Mouse (Mus musculus) liver, adult (tissue): ENCODE results near the gene Hcst.
A peak's percentile ranks its signal among the peaks of the same experiment; 100 is the strongest.

ENCODE experiments used
- GATA4 ChIP-seq: IDR thresholded peaks from 2 replicates; pipeline ENCODE4 v1.6.1; 2014; ENCODE audit warnings: mild to moderate bottlenecking, low read length; ENCODE audit not compliant: insufficient replicate concordance

The Hcst gene

DNA sequence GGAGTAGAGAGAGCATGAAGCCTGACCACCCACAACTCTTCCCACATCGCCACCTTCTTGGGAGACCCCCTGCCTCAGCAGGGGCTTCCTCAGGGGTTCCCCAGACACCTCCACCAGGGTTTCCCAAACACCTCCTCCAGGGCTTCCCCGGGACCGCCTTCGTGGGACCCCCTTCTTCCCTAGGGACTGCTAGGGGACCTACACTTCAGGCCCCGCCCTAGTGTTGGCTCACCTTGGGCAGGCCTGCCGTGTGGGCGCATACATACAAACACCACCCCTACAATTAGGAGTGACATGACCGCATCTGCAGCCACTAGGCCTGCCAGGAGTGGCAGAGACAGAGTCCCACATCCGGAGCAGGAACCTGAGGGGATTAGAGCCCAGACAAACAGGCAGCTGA, 1.8 kb downstream of the Hcst start:
- TF ChIP-seq GATA4: no peak

GRCm38 (mm10) chr7:30413596-30413995, 6.1 kb downstream of the Hcst start, which contains the start of gene Tyrobp:
Gene Tyrobp, plus strand, starts transcription at chr7:30413760.
- no peak for TF ChIP-seq GATA4

DNA sequence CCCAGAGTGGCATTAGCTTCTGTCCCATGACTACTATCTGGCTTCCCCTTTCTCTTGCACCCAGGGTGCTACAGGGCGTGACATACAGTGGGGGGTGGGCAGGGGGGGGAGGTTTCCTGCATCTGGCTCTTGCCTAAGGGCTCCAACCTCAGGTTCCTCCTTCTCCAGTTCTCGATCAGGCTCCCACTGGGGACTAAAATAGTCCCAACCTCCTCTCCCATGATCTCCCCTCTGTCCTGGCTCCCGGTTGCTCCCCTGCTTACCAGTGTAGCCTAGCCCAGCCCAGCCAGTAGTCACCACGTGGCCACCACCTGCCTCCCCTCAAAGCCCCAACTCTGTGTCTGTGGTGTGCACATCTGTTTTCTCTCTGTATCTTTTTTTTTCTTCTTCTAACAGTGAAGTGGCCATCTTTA, 6.9 kb downstream of the Hcst start:
- no peak for TF ChIP-seq GATA4

GRCm38 (mm10) chr7:30411023-30411422, 8.6 kb downstream of the Hcst start:
- no peak for TF ChIP-seq GATA4

GRCm38 (mm10) chr7:30409789-30410188, 9.9 kb downstream of the Hcst start:
- no peak for TF ChIP-seq GATA4

GRCm38 (mm10) chr7:30408639-30409038, 11.0 kb downstream of the Hcst start:
- no peak for TF ChIP-seq GATA4

DNA sequence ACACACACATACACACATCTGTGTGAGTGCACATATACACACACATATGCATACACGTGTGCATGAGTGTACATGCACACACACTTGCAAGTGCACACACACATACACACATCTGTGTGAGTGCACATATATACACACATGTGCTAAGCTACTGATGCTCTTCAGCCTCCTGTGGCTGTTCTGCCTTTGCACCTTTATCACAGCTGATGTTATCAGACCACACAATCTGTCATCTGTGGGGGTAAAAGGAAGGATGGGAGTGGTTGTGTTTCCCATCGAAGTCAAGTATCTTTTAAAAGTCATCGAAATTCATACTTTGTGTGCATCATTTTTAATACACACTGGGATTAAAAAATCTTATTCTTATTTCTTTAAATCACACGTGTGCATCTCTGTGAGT, 17.3 kb downstream of the Hcst start:
- TF ChIP-seq GATA4: no peak

GRCm38 (mm10) chr7:30399671-30400070, 20.0 kb downstream of the Hcst start:
- TF ChIP-seq GATA4: no peak

GRCm38 (mm10) chr7:30394871-30395270, 24.8 kb downstream of the Hcst start:
- TF ChIP-seq GATA4: no peak

DNA sequence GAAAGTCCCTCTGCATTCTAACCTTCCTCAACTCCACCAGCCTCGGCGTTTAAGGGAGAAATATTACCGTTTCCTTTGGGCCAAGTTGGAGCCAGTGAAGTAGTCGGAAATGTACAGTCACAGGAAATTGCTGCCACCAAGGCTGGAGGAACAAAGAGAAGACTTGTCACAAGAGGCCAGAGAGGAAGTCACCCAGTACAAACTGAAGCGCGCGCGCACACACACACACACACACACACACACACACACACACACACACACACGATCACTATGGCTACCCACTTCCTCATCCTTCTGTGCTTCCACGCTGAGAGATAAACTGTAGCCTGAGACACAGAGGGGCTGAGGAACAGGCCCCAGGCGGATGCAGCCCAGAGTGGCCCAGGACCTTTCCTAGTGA, 25.3 kb downstream of the Hcst start:
- TF ChIP-seq GATA4: peak; percentile 78

- no peak for TF ChIP-seq GATA4
Measured at GRCm38 (mm10) chr7:30393631-30394030, 26.0 kb downstream of the Hcst start.

GRCm38 (mm10) chr7:30392746-30393520, 26.7 kb downstream of the Hcst start:
- no peak for TF ChIP-seq GATA4

- no peak for TF ChIP-seq GATA4
Measured at GRCm38 (mm10) chr7:30384106-30384505, 35.5 kb downstream of the Hcst start.

DNA sequence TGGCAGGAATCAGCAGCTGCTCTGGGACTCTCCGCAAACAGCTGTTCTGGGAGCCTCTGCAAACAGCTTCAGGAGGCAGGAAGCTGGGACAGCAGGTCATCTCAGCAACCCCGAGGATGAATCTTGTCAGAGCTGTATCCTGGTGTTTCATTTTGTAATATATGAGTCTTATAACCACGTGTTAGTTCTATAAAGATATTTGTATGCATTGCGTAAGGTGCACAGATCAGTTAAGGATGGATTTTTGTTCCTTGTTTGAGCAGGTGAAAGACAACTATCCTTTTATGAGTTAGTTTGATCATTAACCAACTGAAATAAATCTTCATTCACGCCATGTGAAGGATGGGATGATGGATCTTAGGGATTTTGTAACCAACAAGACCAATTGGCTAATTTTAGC, 39.6 kb downstream of the Hcst start:
- TF ChIP-seq GATA4: no peak

GRCm38 (mm10) chr7:30373501-30373962, 46.1 kb downstream of the Hcst start:
- TF ChIP-seq GATA4: peak; percentile 99
